Mouse (Mus musculus) heart, embryonic 11.5 days (tissue): ENCODE measurements around the gene Ppp1r14a. TPM values are rescaled to one million over a fixed set of nuclear protein-coding genes. Genes with fewer than 3 reads are reported as not detected.

Experiments used
- ATAC-seq: fragments of 200-750 bp; cut with Nextera tagmentation; replicated peaks from 2 replicates; pipeline ENCODE4 v1.8.0; 2017; ENCODE audit warnings: moderate library complexity; ENCODE audit not compliant: insufficient number of reproducible peaks, low FRiP score, low TSS enrichment
- H3K27ac ChIP-seq: fragments of 300-500 bp; sonication (generic); 2 replicates; pipeline ENCODE4 v1.5.1; 2014; ENCODE audit warnings: mild to moderate bottlenecking, low read depth, low read length
- H3K27me3 ChIP-seq: fragments of 300-500 bp; sonication (generic); 2 replicates; pipeline ENCODE4 v1.6.1; 2014; ENCODE audit warnings: mild to moderate bottlenecking, low read length, mixed read lengths; ENCODE audit not compliant: control insufficient read depth, insufficient read depth
- H3K36me3 ChIP-seq: fragments of 300-500 bp; sonication (generic); 2 replicates; pipeline ENCODE4 v1.6.1; 2014; ENCODE audit warnings: mild to moderate bottlenecking, low read length, moderate library complexity, mixed read lengths; ENCODE audit not compliant: control insufficient read depth, insufficient read depth
- H3K4me1 ChIP-seq: fragments of 300-500 bp; sonication (generic); 2 replicates; pipeline ENCODE4 v1.6.1; 2014; ENCODE audit warnings: low read length; ENCODE audit not compliant: control insufficient read depth, insufficient read depth
- H3K4me2 ChIP-seq: fragments of 300-500 bp; sonication (generic); 2 replicates; pipeline ENCODE4 v1.6.1; 2014; ENCODE audit warnings: mild to moderate bottlenecking, moderate library complexity
- H3K4me3 ChIP-seq: fragments of 300-500 bp; sonication (generic); 2 replicates; pipeline ENCODE4 v1.5.1; 2014; ENCODE audit warnings: low read depth, low read length
- H3K9ac ChIP-seq: fragments of 300-500 bp; sonication (generic); 2 replicates; pipeline ENCODE4 v1.6.1; 2014; ENCODE audit warnings: mild to moderate bottlenecking, low read depth, low read length, moderate library complexity
- H3K9me3 ChIP-seq: fragments of 300-500 bp; sonication (generic); replicated peaks from 2 replicates; pipeline ENCODE4 v1.6.1; 2016; ENCODE audit warnings: low read length; ENCODE audit not compliant: control insufficient read depth
- WGBS: fragments of 180-500 bp; shearing (Covaris S2); extraction: QIAGEN DNeasy Blood & Tissue Kit; methylation state at CpG from one replicate; pipeline ENCODE4 v1.1.7; 2014; ENCODE audit not compliant: insufficient replicate concordance; 5-methylcytosine and 5-hydroxymethylcytosine counted together
- polyA plus RNA-seq: library from polyadenylated mRNA; unstranded; fragments of >200 nt; fragmentation: Nextera tagmentation; extraction: Ambion mirVana; gene quantifications from 2 replicates; pipeline ENCODE4 v1.2.1, GENCODE M21; 2014

Gene Ppp1r14a
- polyA plus RNA-seq, 1 experiment from 2014 or later, result 9.4 TPM

- Histone ChIP-seq H3K36me3 (no peaks in the 10 kb centered on the region), H3K27ac (no peak overlapping the region)
Measured at GRCm38 (mm10) chr7:29270445-29270844, 18.7 kb upstream of the Ppp1r14a start.

GRCm38 (mm10) chr7:29271687-29272465 lies 17.2 kb upstream of the Ppp1r14a start:
- ATAC-seq, result no peak

More at GRCm38 (mm10) chr7:29270445-29270844, 18.7 kb upstream of the Ppp1r14a start:
- no peaks in the 10 kb centered on the region for H3K27me3 ChIP-seq
- H3K9ac ChIP-seq, result no peak overlapping the region
- H3K9me3 ChIP-seq, result no peaks in the 10 kb centered on the region
- WGBS, result 80% methylated on average over 4 of the region's 4 CpGs
- ATAC-seq, result no peak
- peaks cover 10% of the 10 kb centered on the region for H3K4me1 ChIP-seq
- no peak overlapping the region for H3K4me2 ChIP-seq
- no peak overlapping the region for H3K4me3 ChIP-seq

GRCm38 (mm10) chr7:29276715-29277114 lies 12.4 kb upstream of the Ppp1r14a start:
- no peak overlapping the region for H3K4me2 ChIP-seq
- H3K4me3 ChIP-seq, result no peak overlapping the region
- H3K27ac ChIP-seq, result no peak overlapping the region
- WGBS, result 80% methylated on average over 5 of the region's 5 CpGs
- H3K9ac ChIP-seq, result no peak overlapping the region
- H3K27me3 ChIP-seq, result peaks cover 11% of the 10 kb centered on the region
- no peaks in the 10 kb centered on the region for H3K36me3 ChIP-seq
- ATAC-seq, result no peak
- peaks cover 26% of the 10 kb centered on the region for H3K4me1 ChIP-seq
- H3K9me3 ChIP-seq, result no peaks in the 10 kb centered on the region

More at GRCm38 (mm10) chr7:29271687-29272465, 17.2 kb upstream of the Ppp1r14a start:
- Histone ChIP-seq H3K27ac (peak overlapping the region; percentile 35; the same call in 1 of the 2 replicates), H3K9me3 (no peaks in the 10 kb centered on the region), H3K4me2 (peak overlapping the region; percentile 22), H3K9ac (0 out of 2 replicates have a peak overlapping the region, but pooled peaks have one; percentile 39), H3K4me1 (peaks cover 10% of the 10 kb centered on the region), H3K36me3 (no peaks in the 10 kb centered on the region), H3K4me3 (no peak overlapping the region), H3K27me3 (no peaks in the 10 kb centered on the region)
- WGBS, result 51% methylated on average over 8 of the region's 8 CpGs

- no peak overlapping the region for H3K9ac ChIP-seq
- 87% methylated on average over 4 of the region's 4 CpGs for WGBS
Measured at GRCm38 (mm10) chr7:29277510-29277909, 11.6 kb upstream of the Ppp1r14a start.

GRCm38 (mm10) chr7:29279261-29279660 lies 9.8 kb upstream of the Ppp1r14a start:
- Histone ChIP-seq H3K9ac (no peak overlapping the region), H3K4me2 (no peak overlapping the region), H3K9me3 (no peaks in the 10 kb centered on the region), H3K27me3 (peaks cover 30% of the 10 kb centered on the region), H3K36me3 (no peaks in the 10 kb centered on the region), H3K4me3 (no peak overlapping the region), H3K27ac (0 out of 2 replicates have a peak overlapping the region, but pooled peaks have one; percentile 46), H3K4me1 (peaks cover 22% of the 10 kb centered on the region)
- no peak for ATAC-seq

More at GRCm38 (mm10) chr7:29277510-29277909, 11.6 kb upstream of the Ppp1r14a start:
- peaks cover 24% of the 10 kb centered on the region for H3K4me1 ChIP-seq
- no peak overlapping the region for H3K4me3 ChIP-seq
- ATAC-seq, result no peak
- no peak overlapping the region for H3K4me2 ChIP-seq
- H3K9me3 ChIP-seq, result no peaks in the 10 kb centered on the region
- no peak overlapping the region for H3K27ac ChIP-seq
- no peaks in the 10 kb centered on the region for H3K36me3 ChIP-seq
- peaks cover 19% of the 10 kb centered on the region for H3K27me3 ChIP-seq

GRCm38 (mm10) chr7:29279924-29280323 lies 9.2 kb upstream of the Ppp1r14a start:
- 0 out of 2 replicates have a peak, but pooled peaks have one; percentile 40 for ATAC-seq
- Histone ChIP-seq H3K27me3 (peaks cover 30% of the 10 kb centered on the region), H3K27ac (peak overlapping the region; percentile 17; the same call in 1 of the 2 replicates), H3K36me3 (no peaks in the 10 kb centered on the region), H3K9me3 (no peaks in the 10 kb centered on the region), H3K4me3 (no peak overlapping the region), H3K4me1 (peaks cover 22% of the 10 kb centered on the region), H3K4me2 (no peak overlapping the region), H3K9ac (no peak overlapping the region)
- 26% methylated on average over 8 of the region's 8 CpGs for WGBS

GRCm38 (mm10) chr7:29280801-29281200 lies 8.3 kb upstream of the Ppp1r14a start:
- WGBS, result 17% methylated on average over 13 of the region's 13 CpGs
- H3K9me3 ChIP-seq, result no peaks in the 10 kb centered on the region

GRCm38 (mm10) chr7:29281201-29282073 lies 7.7 kb upstream of the Ppp1r14a start, which contains the start of gene Spint2:
Spint2 (minus strand) TSS chr7:29281912.
- H3K4me3 ChIP-seq, result peak within 1 kb of the TSS; percentile 59
- peak; percentile 50; the same call in 1 of the 2 replicates for ATAC-seq
- H3K4me1 ChIP-seq, result peaks cover 22% of the 10 kb centered on the region
- H3K27me3 ChIP-seq, result peaks cover 36% of the 10 kb centered on the region
- WGBS, result 1% methylated on average over 80 of the region's 80 CpGs
- no peaks in the 10 kb centered on the region for H3K36me3 ChIP-seq
- no peaks in the 10 kb centered on the region for H3K9me3 ChIP-seq
- no peak within 1 kb of the TSS for H3K27ac ChIP-seq
- H3K9ac ChIP-seq, result peak within 1 kb of the TSS; percentile 77
- H3K4me2 ChIP-seq, result peak within 1 kb of the TSS; percentile 100

More at GRCm38 (mm10) chr7:29280801-29281200, 8.3 kb upstream of the Ppp1r14a start:
- no peak overlapping the region for H3K27ac ChIP-seq
- H3K4me2 ChIP-seq, result peak overlapping the region; percentile 100
- ATAC-seq, result no peak
- peak overlapping the region; percentile 59 for H3K4me3 ChIP-seq
- peak overlapping the region; percentile 77 for H3K9ac ChIP-seq
- H3K4me1 ChIP-seq, result peaks cover 22% of the 10 kb centered on the region
- no peaks in the 10 kb centered on the region for H3K36me3 ChIP-seq
- peaks cover 34% of the 10 kb centered on the region for H3K27me3 ChIP-seq
